Mouse (Mus musculus) ovary, adult 18-20 months (tissue): ENCODE data around the gene Hoxa9.
A peak's percentile ranks its signal among the peaks of the same experiment; 100 is the strongest.

Source experiments
- DNase-seq: peaks from one replicate; pipeline ENCODE4 v3.0.0; 2022; ENCODE audit warnings: low spot score, mixed read lengths

The Hoxa9 gene

GRCm38 (mm10) chr6:52203371-52204049, 27.4 kb downstream of the Hoxa9 start:
- no peak for DNase-seq

GRCm38 (mm10) chr6:52203121-52203370, 27.8 kb downstream of the Hoxa9 start:
- DNase-seq: no peak

GRCm38 (mm10) chr6:52202362-52203120, 28.3 kb downstream of the Hoxa9 start:
- DNase-seq: no peak

- DNase-seq: no peak
Observed at GRCm38 (mm10) chr6:52201269-52201668, 29.6 kb downstream of the Hoxa9 start.

GRCm38 (mm10) chr6:52200751-52201250, 30.1 kb downstream of the Hoxa9 start:
- DNase-seq: no peak

GRCm38 (mm10) chr6:52200073-52200750, 30.7 kb downstream of the Hoxa9 start:
- no peak for DNase-seq

- no peak for DNase-seq
Observed at GRCm38 (mm10) chr6:52197271-52197670, 33.6 kb downstream of the Hoxa9 start.

GRCm38 (mm10) chr6:52196811-52197210, 34.1 kb downstream of the Hoxa9 start:
- no peak for DNase-seq

- DNase-seq: no peak
Observed at GRCm38 (mm10) chr6:52194690-52195089, 36.2 kb downstream of the Hoxa9 start.

- DNase-seq: peak; percentile 58
Observed at GRCm38 (mm10) chr6:52191860-52192550, 38.9 kb downstream of the Hoxa9 start.

GRCm38 (mm10) chr6:52190906-52191810, 39.7 kb downstream of the Hoxa9 start, which contains the start of gene Hoxa4:
Hoxa4 (minus strand) TSS chr6:52191753.
- no peak for DNase-seq

- DNase-seq: no peak
Observed at GRCm38 (mm10) chr6:52190410-52190809, 40.5 kb downstream of the Hoxa9 start.

GRCm38 (mm10) chr6:52189909-52190308, 41.0 kb downstream of the Hoxa9 start:
- no peak for DNase-seq

- no peak for DNase-seq
Observed at GRCm38 (mm10) chr6:52189172-52189591, 41.7 kb downstream of the Hoxa9 start.

- no peak for DNase-seq
Observed at GRCm38 (mm10) chr6:52186500-52186899, 44.4 kb downstream of the Hoxa9 start.

- no peak for DNase-seq
Observed at GRCm38 (mm10) chr6:52185834-52186233, 45.1 kb downstream of the Hoxa9 start.

GRCm38 (mm10) chr6:52185222-52185621, 45.7 kb downstream of the Hoxa9 start:
- DNase-seq: no peak

GRCm38 (mm10) chr6:52184668-52185067, 46.2 kb downstream of the Hoxa9 start:
- no peak for DNase-seq

- DNase-seq: no peak
Observed at GRCm38 (mm10) chr6:52183311-52184080, 47.4 kb downstream of the Hoxa9 start.

GRCm38 (mm10) chr6:52182793-52183192, 48.1 kb downstream of the Hoxa9 start:
- no peak for DNase-seq
